In genomic region chr13:103095491-103095890, GRCm38 (mm10) we compare ENCODE assay signal across 12 mouse cellular contexts.
DNase-seq lines count a peak whose midpoint lies in the region; ATAC-seq and TF ChIP-seq lines count a peak whose summit lies in the region.
"Had no signal": no experiment of that assay in that cellular context is flagged by ENCODE, and none has a peak within 500 bp of the region (broad histone marks: within the 10 kb centered on the region; RNA-seq: fewer than 3 reads in every experiment).

No protein-coding gene starts in this region.

- peak overlapping the region; percentile 35; the same call in 1 of the 2 replicates for H3K27ac ChIP-seq in hindbrain, embryonic 10.5 days
- no peak overlapping the region for H3K27ac ChIP-seq in hindbrain, embryonic 12.5 days
- H3K27ac ChIP-seq in lung, postnatal 0 days (ENCODE audit: low read length): peak overlapping the region; percentile 35; the same call in 1 of the 2 replicates
- H3K27ac ChIP-seq in heart, embryonic 16.5 days (ENCODE audit: low read length): peak overlapping the region; percentile 95
- H3K27ac ChIP-seq in midbrain, postnatal 0 days (ENCODE audit: low read depth, low read length): no peak overlapping the region

- H3K27me3 ChIP-seq in hindbrain, embryonic 10.5 days (ENCODE audit: insufficient read depth, poor library complexity, severe bottlenecking): peaks cover 11% of the 10 kb centered on the region
- peaks cover 11% of the 10 kb centered on the region; the same call in 1 of the 2 replicates for H3K27me3 ChIP-seq in hindbrain, embryonic 12.5 days
- H3K27me3 ChIP-seq in lung, postnatal 0 days (replicated peaks; ENCODE audit: insufficient read depth, low read length): no peaks in the 10 kb centered on the region
- no peaks in the 10 kb centered on the region for H3K27me3 ChIP-seq in heart, embryonic 16.5 days (ENCODE audit: control insufficient read depth, insufficient read depth, low read length)
- H3K27me3 ChIP-seq in midbrain, postnatal 0 days (ENCODE audit: insufficient read depth, low read length): no peaks in the 10 kb centered on the region

- no peaks in the 10 kb centered on the region for H3K36me3 ChIP-seq in hindbrain, embryonic 10.5 days
- H3K36me3 ChIP-seq in hindbrain, embryonic 12.5 days: no peaks in the 10 kb centered on the region
- no peaks in the 10 kb centered on the region for H3K36me3 ChIP-seq in lung, postnatal 0 days (ENCODE audit: insufficient read depth, low read length)
- H3K36me3 ChIP-seq in heart, embryonic 16.5 days (ENCODE audit: control insufficient read depth, insufficient read depth): no peaks in the 10 kb centered on the region
- H3K36me3 ChIP-seq in midbrain, postnatal 0 days (ENCODE audit: insufficient read depth, low read length): no peaks in the 10 kb centered on the region

- no peak for DNase-seq in hindbrain, embryonic 10.5 days (ENCODE audit: low spot score)
- peak; percentile 40 for DNase-seq in lung, postnatal 0 days (ENCODE audit: low spot score)
- no peak for DNase-seq in lung, postnatal 14 days
- no peak for DNase-seq in midbrain, postnatal 0 days (ENCODE audit: low spot score)
- no peak for DNase-seq in embryo, embryonic 11 days
- no peak for DNase-seq in urinary bladder, postnatal 4 days (ENCODE audit: low spot score in 2 of 2)
- DNase-seq: cerebellum, postnatal 10 days; kidney, postnatal 25 days; lung, adult 18-20 months; right cerebral cortex, postnatal 25 days had no signal

- H3K9me3 ChIP-seq in hindbrain, embryonic 10.5 days: no peaks in the 10 kb centered on the region
- H3K9me3 ChIP-seq in hindbrain, embryonic 12.5 days (replicated peaks): no peaks in the 10 kb centered on the region
- H3K9me3 ChIP-seq in lung, postnatal 0 days (ENCODE audit: low read length): no peaks in the 10 kb centered on the region
- H3K9me3 ChIP-seq in heart, embryonic 16.5 days (replicated peaks; ENCODE audit: control insufficient read depth, low read length): no peaks in the 10 kb centered on the region
- no peaks in the 10 kb centered on the region for H3K9me3 ChIP-seq in midbrain, postnatal 0 days (ENCODE audit: low read length)

- no peak for TF ChIP-seq CTCF in lung, postnatal 0 days (IDR thresholded peaks at IDR 0.05)
- no peak for TF ChIP-seq CTCF in midbrain, postnatal 0 days (IDR thresholded peaks at IDR 0.05)

- WGBS in hindbrain, embryonic 10.5 days: 57% methylated on average over 7 of the region's 7 CpGs
- 51% methylated on average over 7 of the region's 7 CpGs for WGBS in hindbrain, embryonic 12.5 days
- WGBS in lung, postnatal 0 days: 57% methylated on average over 7 of the region's 7 CpGs
- 26% methylated on average over 7 of the region's 7 CpGs for WGBS in heart, embryonic 16.5 days
- WGBS in midbrain, postnatal 0 days: 44% methylated on average over 7 of the region's 7 CpGs

- H3K4me2 ChIP-seq in hindbrain, embryonic 12.5 days (replicated peaks): no peak overlapping the region
- peak overlapping the region; percentile 70 for H3K4me2 ChIP-seq in lung, postnatal 0 days (replicated peaks; ENCODE audit: low read depth, low read length)
- peak overlapping the region; percentile 76 for H3K4me2 ChIP-seq in heart, embryonic 16.5 days (ENCODE audit: low read depth, low read length)
- H3K4me2 ChIP-seq in midbrain, postnatal 0 days (ENCODE audit: low read depth, low read length, poor library complexity, severe bottlenecking): peak overlapping the region; percentile 74; the same call in 1 of the 2 replicates

- H3K9ac ChIP-seq in hindbrain, embryonic 12.5 days: no peak overlapping the region
- H3K9ac ChIP-seq in lung, postnatal 0 days (replicated peaks; ENCODE audit: low read depth): no peak overlapping the region
- peak overlapping the region; percentile 79 for H3K9ac ChIP-seq in heart, embryonic 16.5 days (ENCODE audit: low read length)
- H3K9ac ChIP-seq in midbrain, postnatal 0 days (replicated peaks; ENCODE audit: low read length, poor library complexity, severe bottlenecking): 0 out of 2 replicates have a peak overlapping the region, but pooled peaks have one; percentile 8

- peaks cover 24% of the 10 kb centered on the region for H3K4me1 ChIP-seq in hindbrain, embryonic 10.5 days (replicated peaks)
- H3K4me1 ChIP-seq in hindbrain, embryonic 12.5 days: peaks cover 16% of the 10 kb centered on the region
- H3K4me1 ChIP-seq in lung, postnatal 0 days (ENCODE audit: insufficient read depth, low read depth, low read length): 0 out of 2 replicates have a peak, but pooled peaks cover 2% of the 10 kb centered on the region
- H3K4me1 ChIP-seq in heart, embryonic 16.5 days (ENCODE audit: control insufficient read depth, insufficient read depth, low read length): peaks cover 17% of the 10 kb centered on the region
- peaks cover 2% of the 10 kb centered on the region; the same call in 1 of the 2 replicates for H3K4me1 ChIP-seq in midbrain, postnatal 0 days (ENCODE audit: insufficient read depth, low read length)

- TF ChIP-seq EP300 in lung, postnatal 0 days (IDR thresholded peaks at IDR 0.05): no peak

- no peak overlapping the region for H3K4me3 ChIP-seq in hindbrain, embryonic 10.5 days
- no peak overlapping the region for H3K4me3 ChIP-seq in hindbrain, embryonic 12.5 days
- H3K4me3 ChIP-seq in lung, postnatal 0 days (ENCODE audit: low read depth, low read length): peak overlapping the region; percentile 40
- peak overlapping the region; percentile 71 for H3K4me3 ChIP-seq in heart, embryonic 16.5 days (ENCODE audit: low read length)
- H3K4me3 ChIP-seq in midbrain, postnatal 0 days (ENCODE audit: low read depth, low read length): peak overlapping the region; percentile 35; the same call in 1 of the 2 replicates

- no peak for ATAC-seq in hindbrain, embryonic 12.5 days (ENCODE audit: low FRiP score)
- ATAC-seq in lung, postnatal 0 days: peak; percentile 24; the same call in 1 of the 2 replicates
- ATAC-seq in heart, embryonic 16.5 days (replicated peaks; ENCODE audit: extremely low read depth, insufficient read depth, low FRiP score): no peak
- no peak for ATAC-seq in midbrain, postnatal 0 days (ENCODE audit: low FRiP score)

Comparison
In these comparisons a context has a peak if more than half of its experiments do, and no peak if none do; other contexts are left out.
1. H3K27ac ChIP-seq: peak in hindbrain, embryonic 10.5 days (single experiment), lung, postnatal 0 days (single experiment) and heart, embryonic 16.5 days (single experiment); none in hindbrain, embryonic 12.5 days (single experiment) and midbrain, postnatal 0 days (single experiment).
2. H3K4me3 ChIP-seq: peak in lung, postnatal 0 days (single experiment), heart, embryonic 16.5 days (single experiment) and midbrain, postnatal 0 days (single experiment); none in hindbrain, embryonic 10.5 days (single experiment) and hindbrain, embryonic 12.5 days (single experiment).
3. H3K9ac ChIP-seq: peak in heart, embryonic 16.5 days (single experiment) and midbrain, postnatal 0 days (single experiment); none in hindbrain, embryonic 12.5 days (single experiment) and lung, postnatal 0 days (single experiment).